Mouse (Mus musculus) erythroid progenitor cell, adult 5-6 weeks (primary cell): ENCODE measurements around the gene Slc30a3. TPM values are rescaled to one million over a fixed set of nuclear protein-coding genes. Genes with fewer than 3 reads are reported as not detected.
A peak's percentile ranks its signal among the peaks of the same experiment; 100 is the strongest.

Experiments used
- ATAC-seq: replicated peaks from 2 replicates; pipeline ENCODE4 v1.8.0; 2016; ENCODE audit warnings: moderate number of reproducible peaks, mild to moderate bottlenecking, moderate TSS enrichment, inconsistent platforms; ENCODE audit not compliant: poor library complexity, low FRiP score, severe bottlenecking
- total RNA-seq, 2 experiments: library from RNA; stranded (forward) in 1 of 2; stranded (reverse) in 1 of 2; fragments of 150-400 nt in 1 of 2; fragments of 186-747, 209-891 nt in 1 of 2; gene quantifications; 2 replicates each; pipeline versions ENCODE4 v1.2.3 to v1.2.4; 2015 to 2017; ENCODE audit warnings: low replicate concordance in 2 of 2

The Slc30a3 gene
- total RNA-seq, 2 experiments from 2014 or later: not detected

- ATAC-seq: no peak
These were observed 13.8 kb downstream of the Slc30a3 start for GRCm38 (mm10) chr5:31094100-31094798.

- no peak for ATAC-seq
These were observed 14.6 kb downstream of the Slc30a3 start for GRCm38 (mm10) chr5:31093151-31094041.

GRCm38 (mm10) chr5:31092231-31092975, 15.6 kb downstream of the Slc30a3 start:
- ATAC-seq: no peak

GRCm38 (mm10) chr5:31087131-31087530, 20.9 kb downstream of the Slc30a3 start:
- ATAC-seq: no peak

GRCm38 (mm10) chr5:31086606-31087005, 21.4 kb downstream of the Slc30a3 start:
- ATAC-seq: no peak

GRCm38 (mm10) chr5:31083949-31084348, 24.1 kb downstream of the Slc30a3 start:
- no peak for ATAC-seq

GRCm38 (mm10) chr5:31082935-31083625, 25.0 kb downstream of the Slc30a3 start:
- no peak for ATAC-seq

- no peak for ATAC-seq
These were observed 25.7 kb downstream of the Slc30a3 start for GRCm38 (mm10) chr5:31082355-31082754.

GRCm38 (mm10) chr5:31081386-31081785, 26.7 kb downstream of the Slc30a3 start:
- ATAC-seq: peak; percentile 67

GRCm38 (mm10) chr5:31080795-31081164, 27.3 kb downstream of the Slc30a3 start:
- ATAC-seq: no peak

GRCm38 (mm10) chr5:31080059-31080794, 27.8 kb downstream of the Slc30a3 start:
- ATAC-seq: no peak

GRCm38 (mm10) chr5:31076346-31076745, 31.7 kb downstream of the Slc30a3 start:
- ATAC-seq: no peak

- ATAC-seq: no peak
These were observed 34.9 kb downstream of the Slc30a3 start for GRCm38 (mm10) chr5:31073176-31073575.

- ATAC-seq: no peak
These were observed 36.2 kb downstream of the Slc30a3 start for GRCm38 (mm10) chr5:31071821-31072220.

GRCm38 (mm10) chr5:31071059-31071458, 37.0 kb downstream of the Slc30a3 start:
- ATAC-seq: no peak

GRCm38 (mm10) chr5:31069810-31070209, 38.2 kb downstream of the Slc30a3 start:
- no peak for ATAC-seq

GRCm38 (mm10) chr5:31055216-31056140, 52.6 kb downstream of the Slc30a3 start:
- no peak for ATAC-seq
